Mouse (Mus musculus) limb, embryonic 11.5 days (tissue): Measurements from ENCODE around the gene Rrp1. TPM values are rescaled to one million over a fixed set of nuclear protein-coding genes. Genes with fewer than 3 reads are reported as not detected.

Experiments
- ATAC-seq: fragments of 200-750 bp; cut with Nextera tagmentation; 2 replicates; pipeline ENCODE4 v1.8.0; 2017; ENCODE audit warnings: low read depth; ENCODE audit not compliant: insufficient number of reproducible peaks, low FRiP score, low TSS enrichment
- DNase-seq: peaks from one replicate; pipeline ENCODE4 v3.0.0-alpha.2; 2015; ENCODE audit warnings: low spot score
- H3K27ac ChIP-seq: fragments of 300-500 bp; sonication (generic); replicated peaks from 2 replicates; pipeline ENCODE4 v1.5.1; 2014; ENCODE audit warnings: low read depth, mild to moderate bottlenecking, low read length
- H3K27me3 ChIP-seq: fragments of 300-500 bp; sonication (generic); 2 replicates; pipeline ENCODE4 v1.6.1; 2014; ENCODE audit warnings: mild to moderate bottlenecking, low read length, mixed read lengths; ENCODE audit not compliant: control insufficient read depth, insufficient read depth
- H3K36me3 ChIP-seq: fragments of 300-500 bp; sonication (generic); 2 replicates; pipeline ENCODE4 v1.6.1; 2014; ENCODE audit warnings: mild to moderate bottlenecking, low read length, moderate library complexity, mixed read lengths; ENCODE audit not compliant: control insufficient read depth, insufficient read depth
- H3K4me1 ChIP-seq: fragments of 300-500 bp; sonication (generic); 2 replicates; pipeline ENCODE4 v1.6.1; 2014; ENCODE audit warnings: low read length, mixed read lengths; ENCODE audit not compliant: control insufficient read depth, insufficient read depth
- H3K4me2 ChIP-seq: fragments of 300-500 bp; sonication (generic); 2 replicates; pipeline ENCODE4 v1.6.1; 2014; ENCODE audit warnings: low read depth, mild to moderate bottlenecking, moderate library complexity; ENCODE audit not compliant: severe bottlenecking
- H3K4me3 ChIP-seq: fragments of 300-500 bp; sonication (generic); 2 replicates; pipeline ENCODE4 v1.5.1; 2014; ENCODE audit warnings: low read depth, low read length
- H3K9ac ChIP-seq: fragments of 300-500 bp; sonication (generic); 2 replicates; pipeline ENCODE4 v1.6.1; 2014; ENCODE audit warnings: mild to moderate bottlenecking, low read length
- H3K9me3 ChIP-seq: fragments of 300-500 bp; sonication (generic); 2 replicates; pipeline ENCODE4 v1.6.1; 2016; ENCODE audit warnings: low read length; ENCODE audit not compliant: control insufficient read depth
- WGBS: fragments of 180-500 bp; shearing (Covaris S2); extraction: QIAGEN DNeasy Blood & Tissue Kit; methylation state at CpG from one replicate; pipeline ENCODE4 v1.1.7; 2014; 5-methylcytosine and 5-hydroxymethylcytosine counted together
- polyA plus RNA-seq: library from polyadenylated mRNA; unstranded; fragments of >200 nt; fragmentation: Nextera tagmentation; extraction: Ambion mirVana; gene quantifications from 2 replicates; pipeline ENCODE4 v1.2.1, GENCODE M21; 2014

The Rrp1 gene
- polyA plus RNA-seq, 1 experiment from 2014 or later = 272 TPM

DNA sequence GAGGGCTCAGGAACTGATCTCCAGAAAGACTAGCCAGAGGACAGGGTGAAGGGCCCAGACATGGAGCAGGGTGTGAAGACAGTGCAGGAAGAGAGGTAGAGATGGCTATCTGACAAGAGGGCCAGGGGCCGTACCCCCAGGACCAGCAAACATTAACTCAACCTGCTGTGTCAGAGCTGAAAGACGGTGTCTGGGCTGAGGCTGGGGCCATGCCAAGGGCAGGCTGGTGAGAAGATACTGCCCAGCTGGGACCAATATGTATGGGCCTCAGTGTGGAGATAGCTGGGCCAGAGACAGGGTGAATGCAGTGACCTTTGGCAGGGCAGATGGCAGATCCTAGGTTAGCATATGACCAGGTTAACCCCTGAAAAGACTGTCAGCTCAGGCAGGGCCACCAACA is 11.7 kb downstream of the Rrp1 start:
- no peak overlapping the region for H3K4me2 ChIP-seq
- no peaks in the 10 kb centered on the region for H3K27me3 ChIP-seq
- no peaks in the 10 kb centered on the region for H3K4me1 ChIP-seq
- no peak for ATAC-seq
- 89% methylated on average over 2 of the region's 2 CpGs for WGBS
- DNase-seq = no peak
- H3K27ac ChIP-seq = no peak overlapping the region
- H3K36me3 ChIP-seq = peaks cover 47% of the 10 kb centered on the region
- H3K9me3 ChIP-seq = no peaks in the 10 kb centered on the region
- no peak overlapping the region for H3K9ac ChIP-seq
- no peak overlapping the region for H3K4me3 ChIP-seq

GRCm38 (mm10) chr10:78399090-78399657 is 13.7 kb downstream of the Rrp1 start:
- H3K4me1 ChIP-seq = no peaks in the 10 kb centered on the region
- H3K27ac ChIP-seq = no peak overlapping the region
- 50% methylated on average over 17 of the region's 17 CpGs for WGBS
- no peak overlapping the region for H3K9ac ChIP-seq
- peaks cover 34% of the 10 kb centered on the region for H3K36me3 ChIP-seq
- no peak overlapping the region for H3K4me3 ChIP-seq
- no peak overlapping the region for H3K4me2 ChIP-seq
- H3K9me3 ChIP-seq = no peaks in the 10 kb centered on the region
- peak; percentile 38 for DNase-seq
- H3K27me3 ChIP-seq = no peaks in the 10 kb centered on the region
- ATAC-seq = peak; percentile 18; the same call in 1 of the 2 replicates

DNA sequence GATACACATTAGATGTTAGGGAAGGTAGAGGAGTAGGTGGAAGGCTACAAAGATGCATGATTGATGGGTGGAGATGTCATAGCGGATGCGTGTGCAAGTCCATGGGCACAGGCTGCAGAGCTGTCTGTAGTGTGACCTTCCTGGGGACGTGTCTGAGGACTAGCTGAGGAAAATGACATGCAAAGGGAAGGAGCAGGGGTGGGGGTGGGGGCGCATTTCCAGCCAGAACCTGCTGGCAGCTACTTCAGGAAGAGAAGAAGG is 16.3 kb downstream of the Rrp1 start:
- ATAC-seq = no peak

DNA sequence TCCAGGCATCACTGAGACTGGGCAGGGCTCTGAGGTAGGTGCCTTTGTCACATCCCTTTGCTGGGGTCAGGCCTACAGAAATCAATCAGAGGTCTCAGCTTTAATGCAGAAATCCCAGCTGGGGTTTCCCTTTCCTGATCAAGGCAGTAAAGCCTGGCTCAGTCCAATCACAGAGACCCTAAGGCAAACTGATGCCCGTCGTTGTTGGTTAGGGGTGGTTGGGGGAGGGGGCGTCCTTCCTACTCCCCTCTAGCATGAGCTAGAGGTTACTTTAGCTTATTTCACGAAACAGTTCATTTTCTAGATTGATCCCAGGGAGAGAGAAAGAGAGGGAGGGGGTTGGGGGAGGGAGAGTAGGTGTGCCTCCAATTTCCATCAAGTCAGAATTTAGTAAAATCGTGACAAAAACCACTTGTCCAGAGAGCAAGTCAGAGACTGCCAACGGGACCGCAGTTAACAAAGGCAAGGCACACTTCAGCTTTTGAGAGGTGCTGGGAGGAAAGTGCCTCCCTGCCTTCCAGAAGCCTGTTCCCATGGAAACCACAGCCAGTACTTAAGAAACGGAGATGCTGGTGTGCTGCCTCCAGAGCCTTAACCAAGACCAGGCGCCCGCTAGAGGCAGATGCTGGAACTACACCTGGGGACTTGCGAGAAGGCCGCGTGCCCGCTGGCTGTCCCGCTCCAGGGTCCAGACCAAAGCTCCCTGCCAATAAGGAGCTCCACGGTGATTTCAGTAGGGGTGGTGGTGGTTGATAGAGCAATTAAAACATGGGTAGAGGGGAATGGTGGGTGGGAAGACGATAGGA is 16.8 kb downstream of the Rrp1 start:
- H3K27ac ChIP-seq = no peak overlapping the region; the same call in 1 of the 2 replicates
- H3K27me3 ChIP-seq = peaks cover 11% of the 10 kb centered on the region
- DNase-seq (peak; percentile 100), ATAC-seq (peak; percentile 59; the same call in 1 of the 2 replicates)
- no peaks in the 10 kb centered on the region for H3K4me1 ChIP-seq
- H3K4me3 ChIP-seq = no peak overlapping the region
- H3K9me3 ChIP-seq = no peaks in the 10 kb centered on the region
- H3K4me2 ChIP-seq = peak overlapping the region; percentile 10; the same call in 1 of the 2 replicates
- no peak overlapping the region for H3K9ac ChIP-seq
- H3K36me3 ChIP-seq = peaks cover 10% of the 10 kb centered on the region
- WGBS = 4% methylated on average over 17 of the region's 17 CpGs

More for the DNA sequence above, 16.3 kb downstream of the Rrp1 start:
- H3K4me1 ChIP-seq = no peaks in the 10 kb centered on the region
- DNase-seq = no peak
- H3K27me3 ChIP-seq = peaks cover 9% of the 10 kb centered on the region
- H3K9ac ChIP-seq = no peak overlapping the region
- WGBS = 62% methylated on average over 4 of the region's 4 CpGs
- no peak overlapping the region for H3K4me2 ChIP-seq
- no peak overlapping the region for H3K27ac ChIP-seq
- peaks cover 15% of the 10 kb centered on the region for H3K36me3 ChIP-seq
- H3K4me3 ChIP-seq = no peak overlapping the region
- no peaks in the 10 kb centered on the region for H3K9me3 ChIP-seq

DNA sequence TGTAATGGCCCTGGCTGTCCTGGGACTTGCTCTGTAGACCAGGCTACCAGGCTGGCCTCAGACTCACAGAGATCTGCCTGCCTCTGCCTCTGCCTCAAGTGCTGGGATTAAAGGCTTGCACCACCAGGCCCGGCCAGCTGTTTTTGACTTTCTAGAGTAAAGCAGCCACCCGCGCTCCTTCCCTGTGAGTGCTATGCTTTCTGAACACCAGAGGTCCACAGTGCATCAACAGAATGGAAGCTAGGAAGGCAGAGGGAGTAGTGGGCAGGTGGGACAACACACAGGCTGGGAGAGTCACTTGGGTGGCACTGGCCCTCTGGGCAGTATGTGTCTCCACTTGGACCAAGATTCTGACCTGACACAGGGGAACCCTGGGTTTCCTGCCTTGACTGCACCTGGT is 17.5 kb downstream of the Rrp1 start:
- no peak for ATAC-seq
- 86% methylated on average over 3 of the region's 3 CpGs for WGBS
- peaks cover 16% of the 10 kb centered on the region for H3K27me3 ChIP-seq
- no peaks in the 10 kb centered on the region for H3K9me3 ChIP-seq
- no peak overlapping the region for H3K9ac ChIP-seq
- no peak overlapping the region; the same call in 1 of the 2 replicates for H3K27ac ChIP-seq
- DNase-seq = peak; percentile 30
- H3K4me1 ChIP-seq = 0 out of 2 replicates have a peak, but pooled peaks cover 3% of the 10 kb centered on the region
- no peak overlapping the region for H3K4me3 ChIP-seq
- H3K4me2 ChIP-seq = no peak overlapping the region
- H3K36me3 ChIP-seq = peaks cover 5% of the 10 kb centered on the region

DNA sequence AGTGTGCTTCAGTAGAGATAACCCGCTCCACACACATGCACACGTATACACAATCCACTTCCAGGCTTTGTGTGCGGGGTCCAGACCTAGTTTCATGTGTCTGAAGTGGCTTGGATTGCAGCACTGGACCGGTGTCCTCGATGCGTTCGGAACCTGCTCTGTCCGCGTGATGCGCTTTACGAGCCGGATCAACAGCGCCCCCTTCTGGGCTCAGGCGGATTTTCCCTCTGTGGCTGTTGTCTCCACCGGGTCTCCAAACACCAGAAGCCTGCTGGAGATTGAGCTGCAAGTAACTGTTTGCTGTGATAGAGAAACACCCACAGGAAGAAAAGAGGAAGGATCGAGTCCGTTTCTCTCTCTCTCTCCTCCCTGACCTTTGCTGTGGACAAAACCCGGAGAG is 20.8 kb downstream of the Rrp1 start:
- Histone ChIP-seq H3K9me3 (no peaks in the 10 kb centered on the region), H3K4me1 (0 out of 2 replicates have a peak, but pooled peaks cover 3% of the 10 kb centered on the region), H3K4me3 (no peak overlapping the region), H3K4me2 (peak overlapping the region; percentile 20; the same call in 1 of the 2 replicates), H3K27ac (no peak overlapping the region), H3K9ac (no peak overlapping the region), H3K27me3 (peaks cover 16% of the 10 kb centered on the region), H3K36me3 (no peaks in the 10 kb centered on the region)
- ATAC-seq (no peak), DNase-seq (peak; percentile 80)
- 5% methylated on average over 18 of the region's 18 CpGs for WGBS

DNA sequence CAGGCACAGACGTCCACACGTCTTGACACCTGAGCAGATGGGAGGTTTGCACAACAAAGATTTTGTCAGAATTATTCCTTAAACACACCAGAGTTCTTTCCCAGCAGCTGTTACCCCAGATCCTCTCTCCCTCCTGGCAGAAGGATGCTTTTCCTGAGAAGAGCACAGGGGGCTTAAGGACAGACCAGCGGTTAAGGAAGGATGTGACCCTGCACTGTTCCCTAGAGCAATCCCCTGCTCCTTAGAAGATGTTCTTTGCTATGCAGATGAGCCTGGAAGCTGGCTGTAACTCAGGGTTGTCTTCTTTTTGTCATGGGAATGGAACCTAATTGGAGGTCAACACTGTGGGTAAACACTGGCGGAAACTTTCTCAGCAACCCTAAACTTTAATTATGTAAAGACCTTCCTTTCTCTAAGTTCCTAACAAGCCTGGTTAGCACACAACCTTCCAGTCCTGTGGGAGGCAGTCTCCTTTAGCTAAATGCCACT is 21.8 kb downstream of the Rrp1 start:
- Histone ChIP-seq H3K27ac (no peak overlapping the region), H3K4me1 (0 out of 2 replicates have a peak, but pooled peaks cover 3% of the 10 kb centered on the region), H3K27me3 (peaks cover 16% of the 10 kb centered on the region), H3K9ac (no peak overlapping the region), H3K9me3 (no peaks in the 10 kb centered on the region), H3K4me3 (no peak overlapping the region), H3K36me3 (no peaks in the 10 kb centered on the region), H3K4me2 (no peak overlapping the region)
- no peak for DNase-seq
- WGBS = 11% methylated on average over 4 of the region's 4 CpGs
- ATAC-seq = no peak

DNA sequence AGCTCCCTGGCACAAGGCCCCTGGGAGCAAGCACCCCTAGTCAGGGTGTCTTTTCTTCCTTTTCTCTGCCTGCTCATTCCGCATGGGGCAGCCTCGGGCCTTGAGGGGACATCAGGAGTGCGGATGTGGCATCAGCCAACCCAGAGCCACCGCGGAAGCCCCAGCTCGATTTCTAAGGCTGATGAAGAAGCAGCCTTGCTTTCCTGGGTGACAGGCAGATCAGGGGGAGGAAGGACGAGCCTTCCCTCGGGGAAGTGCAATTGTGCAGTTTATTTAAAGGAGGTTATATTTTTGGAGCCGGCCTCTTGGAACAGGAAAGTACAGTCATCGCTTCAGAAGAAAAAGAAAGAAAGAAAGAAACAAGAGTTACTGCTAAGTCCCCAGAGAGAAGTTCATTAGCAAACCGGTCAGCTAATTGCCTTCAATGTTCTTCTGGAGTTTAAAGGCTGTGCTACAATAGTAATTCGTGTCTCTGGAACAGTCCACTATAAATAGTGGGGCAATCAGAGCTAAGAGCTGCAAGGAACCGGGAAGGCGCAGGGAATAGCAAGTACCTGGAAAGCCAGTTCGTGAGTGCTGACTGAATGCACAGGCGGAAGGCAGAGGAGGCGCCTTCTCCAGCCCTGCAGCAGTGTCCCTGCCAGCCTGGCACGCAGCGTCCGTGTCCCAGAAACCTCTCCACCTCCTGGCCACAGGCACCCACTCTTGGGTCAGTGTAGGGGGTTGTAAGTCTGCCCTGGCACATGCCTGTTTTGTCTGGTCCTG is 24.4 kb downstream of the Rrp1 start:
- no peak for DNase-seq
- 62% methylated on average over 20 of the region's 20 CpGs for WGBS
- Histone ChIP-seq H3K4me2 (no peak overlapping the region), H3K4me1 (0 out of 2 replicates have a peak, but pooled peaks cover 3% of the 10 kb centered on the region), H3K9ac (no peak overlapping the region), H3K36me3 (no peaks in the 10 kb centered on the region), H3K27me3 (peaks cover 16% of the 10 kb centered on the region), H3K4me3 (no peak overlapping the region), H3K27ac (no peak overlapping the region), H3K9me3 (no peaks in the 10 kb centered on the region)
- ATAC-seq = no peak
